Mouse (Mus musculus) small intestine, adult 2 months (tissue): ENCODE measurements around the gene Ppp2r5d.

ENCODE experiments used
- CTCF ChIP-seq: fragments of 200-500 bp; IDR thresholded peaks from 2 replicates; pipeline ENCODE4 v1.5.1; 2012; ENCODE audit warnings: low read depth, mild to moderate bottlenecking, control low read depth, inconsistent platforms, low read length, moderate library complexity, mixed read lengths; ENCODE audit not compliant: insufficient replicate concordance, insufficient read length; ENCODE audit errors: extremely low read depth
- POLR2A ChIP-seq: fragments of 200-500 bp; IDR thresholded peaks from 2 replicates; pipeline ENCODE4 v1.6.1; 2012; ENCODE audit warnings: low read depth, mild to moderate bottlenecking, control low read depth, inconsistent platforms, low read length, moderate library complexity

GRCm38 (mm10) chr17:46706375-46707089 is 1.6 kb upstream of the Ppp2r5d start:
- no peak for TF ChIP-seq POLR2A
- no peak for TF ChIP-seq CTCF
